Mouse (Mus musculus) thymus, postnatal 10 days (tissue): ENCODE data around the gene Bbs9.
A peak's percentile ranks its signal among the peaks of the same experiment; 100 is the strongest.

ENCODE experiments used
- DNase-seq, 2 experiments: peaks; one replicate each; pipeline ENCODE4 v3.0.0; 2021; ENCODE audit warnings: low spot score in 2 of 2

The Bbs9 gene

DNA sequence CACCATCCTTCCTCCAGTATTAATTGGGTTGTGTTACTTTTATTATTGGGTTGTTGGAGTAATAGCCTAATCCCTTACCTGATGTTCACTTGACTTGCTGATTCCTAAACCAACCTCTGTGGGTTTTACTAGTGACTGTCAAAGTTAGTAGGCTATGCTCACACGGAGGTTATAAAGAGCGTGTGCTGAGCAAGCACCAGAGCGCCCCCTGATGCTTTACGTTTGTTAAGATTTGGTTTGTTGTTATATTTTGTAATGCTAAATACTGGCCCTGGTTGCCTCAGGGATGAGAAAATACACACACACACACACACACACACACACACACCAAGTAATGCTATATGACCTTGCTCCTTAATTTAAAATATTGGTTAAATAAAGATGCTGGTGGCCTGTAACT is 219.9 kb downstream of the Bbs9 start:
- DNase-seq: no peak

GRCm38 (mm10) chr9:22696809-22697374 is 221.4 kb downstream of the Bbs9 start:
- DNase-seq: no peak

DNA sequence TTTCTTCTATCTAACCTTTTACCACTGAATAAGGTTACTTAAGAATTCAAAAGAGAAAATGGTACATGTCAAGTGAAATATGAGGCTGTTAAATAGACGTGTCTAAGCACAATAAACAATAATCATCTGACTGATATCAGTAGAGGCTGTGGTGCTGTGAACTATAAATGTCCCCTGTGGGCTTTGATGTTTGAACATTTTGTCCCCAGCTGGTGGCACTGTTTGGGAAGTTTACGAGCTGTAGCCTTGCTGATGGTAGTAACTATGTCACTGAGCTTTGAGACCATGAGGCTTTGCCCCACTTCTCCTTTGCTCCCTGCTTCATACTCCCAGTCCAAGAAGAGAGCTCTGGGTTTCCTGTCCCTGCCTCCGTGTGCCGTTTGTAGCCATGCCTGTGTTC is 222.3 kb downstream of the Bbs9 start:
- no peak for DNase-seq

GRCm38 (mm10) chr9:22698501-22698900 is 223.0 kb downstream of the Bbs9 start:
- no peak for DNase-seq

DNA sequence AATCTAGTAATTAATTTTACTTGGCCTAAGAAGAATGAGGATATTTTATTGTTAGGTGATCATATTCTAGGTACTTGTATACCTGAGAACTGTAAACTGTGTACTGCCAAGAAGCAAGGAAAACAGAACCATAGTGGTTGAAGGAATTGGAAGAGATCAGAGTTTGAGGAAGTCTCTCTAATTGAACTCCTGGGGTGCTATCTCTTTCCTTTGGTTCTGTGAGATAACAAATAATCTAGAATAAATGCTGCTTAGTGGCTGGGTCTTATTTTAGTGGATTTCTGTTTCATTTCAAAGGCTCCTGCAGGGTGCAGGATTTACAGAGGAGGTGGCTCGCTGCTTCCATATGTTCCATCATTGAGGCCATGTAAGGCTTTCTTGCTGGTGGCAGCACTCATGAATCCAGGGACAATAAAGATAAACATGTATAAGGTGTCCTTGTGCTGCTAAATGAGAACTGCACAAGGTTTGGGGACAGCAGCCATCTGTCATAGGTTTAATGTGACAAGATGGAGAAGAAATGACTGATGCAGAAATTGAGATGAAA is 226.6 kb downstream of the Bbs9 start:
- DNase-seq: no peak

DNA sequence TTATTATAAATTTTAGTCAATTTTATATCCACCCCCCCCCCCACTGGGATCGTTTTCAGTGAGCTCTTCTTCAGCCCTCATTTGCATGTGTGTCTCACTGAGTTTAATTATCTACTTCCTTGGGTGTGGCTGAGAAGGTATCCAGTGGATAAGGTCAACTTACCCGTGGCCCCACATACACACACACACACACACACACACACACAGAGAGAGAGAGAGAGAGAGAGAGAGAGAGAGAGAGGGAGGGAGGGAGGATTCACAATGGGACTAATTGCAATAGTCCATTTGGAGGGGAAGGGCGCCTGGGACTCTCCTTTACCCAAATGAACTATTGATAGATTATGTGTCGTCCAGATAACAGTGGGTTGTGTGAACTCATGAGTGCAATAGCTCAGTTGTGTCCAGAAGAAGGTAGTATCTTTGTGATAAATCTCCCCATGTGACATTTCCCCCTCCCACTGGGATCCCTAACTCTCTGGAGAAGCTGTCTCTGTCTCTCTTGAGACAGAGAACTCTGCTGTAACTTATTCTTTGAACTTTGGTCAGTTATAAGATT is 227.4 kb downstream of the Bbs9 start:
- DNase-seq: no peak

DNA sequence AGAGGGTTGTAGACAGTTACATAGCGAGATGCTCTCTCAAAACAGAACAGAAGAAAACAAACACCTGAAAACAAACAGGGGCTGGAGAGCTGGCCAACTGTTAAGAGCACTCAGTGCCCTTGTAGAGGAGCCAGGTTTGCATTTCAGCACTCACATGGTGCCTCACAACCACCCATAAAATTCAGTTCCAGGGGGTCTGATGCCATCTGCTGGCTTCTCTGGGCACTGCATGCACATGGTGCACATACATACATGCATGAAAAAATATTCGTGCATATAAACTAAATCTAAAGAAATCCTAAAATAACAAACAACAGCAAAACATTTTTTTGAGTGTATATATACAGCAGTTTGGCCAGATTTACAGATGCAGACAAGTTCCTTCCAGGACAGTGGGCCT is 228.0 kb downstream of the Bbs9 start:
- no peak for DNase-seq

GRCm38 (mm10) chr9:22707166-22707913 is 231.8 kb downstream of the Bbs9 start:
- no peak for DNase-seq

DNA sequence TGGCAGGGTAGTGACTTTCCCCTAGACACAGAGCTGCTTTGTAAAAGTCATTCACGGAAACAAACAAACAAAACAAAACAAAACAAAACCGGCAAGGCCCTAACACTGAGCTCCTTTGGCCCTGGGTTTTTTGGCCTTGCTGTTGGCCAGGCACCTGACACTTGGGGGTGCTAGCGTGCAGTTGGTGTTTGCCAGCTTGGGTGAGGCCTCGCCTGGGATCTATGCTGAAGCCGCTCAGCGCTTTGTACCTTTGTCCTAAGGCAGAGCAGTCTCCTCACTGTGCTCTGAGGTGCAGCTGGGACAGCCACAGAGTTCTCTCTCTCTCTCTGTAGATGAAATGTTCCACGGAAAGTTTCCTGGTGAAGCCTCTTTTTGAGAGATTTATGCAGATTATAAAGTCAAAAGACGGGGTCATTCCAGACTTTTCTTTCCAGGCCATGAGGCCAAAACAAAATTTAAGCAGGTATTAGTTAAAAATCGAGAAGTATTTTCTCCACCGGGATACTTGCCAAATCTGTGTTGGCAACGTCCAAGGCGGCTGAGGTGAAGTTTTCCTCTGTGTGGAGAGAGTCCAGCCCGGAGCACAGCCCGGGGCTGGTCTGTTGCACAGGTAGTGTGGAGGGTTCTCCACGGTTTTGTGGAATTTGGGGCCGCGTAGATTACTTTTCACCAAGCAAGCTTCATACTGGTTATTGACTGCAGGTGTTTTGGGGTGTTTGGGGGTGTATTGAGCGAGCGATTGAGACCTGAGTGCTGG is 233.6 kb downstream of the Bbs9 start:
- peak in 1 of 2 experiments; percentile 36 for DNase-seq

DNA sequence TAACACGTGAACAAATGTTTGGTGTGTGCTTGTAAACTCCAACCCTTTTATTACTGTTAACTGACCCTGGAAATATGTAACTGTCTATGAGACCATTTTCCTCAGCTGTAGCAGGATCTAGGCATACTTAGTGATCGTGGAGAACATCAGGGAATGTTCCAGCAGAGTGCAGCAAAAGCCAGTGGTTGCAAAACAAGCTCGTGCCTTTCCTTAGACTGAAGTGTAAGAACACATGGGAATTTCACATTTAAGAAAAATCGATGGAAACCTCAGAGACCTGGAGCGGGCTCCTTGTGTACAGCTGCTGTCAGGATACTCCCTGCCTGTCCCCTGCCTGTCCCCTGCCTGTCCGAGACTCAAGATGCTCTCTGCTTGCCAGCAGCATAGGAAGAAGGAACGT is 234.5 kb downstream of the Bbs9 start:
- no peak for DNase-seq

- DNase-seq: no peak
These were observed 235.8 kb downstream of the Bbs9 start for GRCm38 (mm10) chr9:22711339-22711738.

DNA sequence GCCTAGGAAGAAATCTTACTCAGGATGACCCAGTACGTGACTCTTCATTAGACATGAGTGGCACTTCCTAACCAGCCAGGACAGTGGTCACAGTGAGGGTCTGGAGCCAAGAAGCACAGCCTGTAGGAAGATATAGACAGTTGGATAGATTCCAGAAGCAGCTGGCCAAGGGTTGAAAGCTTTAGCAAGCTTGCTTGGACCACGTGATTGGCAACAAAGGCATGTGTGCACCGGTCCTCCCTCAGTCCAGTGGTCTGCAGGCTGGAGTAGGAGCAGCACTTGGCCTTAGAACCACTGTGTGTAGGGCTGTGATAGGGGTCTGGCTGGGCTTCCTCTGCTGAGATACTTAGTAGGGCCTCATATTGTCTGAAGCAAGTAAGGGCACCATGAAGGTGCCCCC is 237.2 kb downstream of the Bbs9 start:
- no peak for DNase-seq

DNA sequence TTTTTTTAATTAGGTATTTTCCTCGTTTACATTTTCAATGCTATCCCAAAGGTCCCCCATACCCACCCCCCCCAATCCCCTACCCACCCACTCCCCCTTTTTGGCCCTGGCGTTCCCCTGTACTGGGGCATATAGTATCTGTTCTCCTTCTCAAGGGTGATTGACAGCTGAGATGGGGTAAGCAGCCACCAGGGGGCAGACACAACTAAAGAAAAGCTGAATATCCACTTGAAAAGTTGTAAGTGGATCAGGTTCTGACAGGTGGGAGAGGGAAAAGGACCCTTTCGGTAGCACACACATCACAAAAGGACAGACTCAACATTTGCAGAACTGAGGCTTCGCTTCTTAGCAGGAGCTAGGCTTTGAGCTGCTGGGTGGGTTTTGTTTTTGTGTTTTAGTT is 237.8 kb downstream of the Bbs9 start:
- peak in 1 of 2 experiments; percentile 37 for DNase-seq

DNA sequence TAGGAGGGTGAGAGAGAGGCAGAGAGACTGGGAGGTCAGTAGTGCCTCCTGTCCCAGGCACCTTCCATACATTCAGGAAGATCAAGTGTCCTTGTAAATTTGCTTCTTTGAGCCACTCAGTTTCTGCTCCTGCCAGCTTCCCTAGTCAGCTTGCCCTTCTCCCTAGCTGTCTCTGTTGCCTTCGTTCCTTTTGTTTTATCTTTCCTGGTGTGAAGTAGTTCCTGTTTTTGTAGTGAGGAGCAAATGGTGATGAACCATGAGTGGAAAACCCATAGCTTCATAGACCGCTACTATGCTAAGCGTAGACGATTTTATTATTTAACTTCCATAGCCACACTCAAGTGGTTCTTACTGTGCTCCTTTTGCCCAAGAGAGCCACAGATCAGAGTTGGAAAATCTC is 242.1 kb downstream of the Bbs9 start:
- no peak for DNase-seq

- no peak for DNase-seq
These were observed 242.8 kb downstream of the Bbs9 start for GRCm38 (mm10) chr9:22718174-22718823.

GRCm38 (mm10) chr9:22732646-22733045 is 257.1 kb downstream of the Bbs9 start:
- DNase-seq: no peak

DNA sequence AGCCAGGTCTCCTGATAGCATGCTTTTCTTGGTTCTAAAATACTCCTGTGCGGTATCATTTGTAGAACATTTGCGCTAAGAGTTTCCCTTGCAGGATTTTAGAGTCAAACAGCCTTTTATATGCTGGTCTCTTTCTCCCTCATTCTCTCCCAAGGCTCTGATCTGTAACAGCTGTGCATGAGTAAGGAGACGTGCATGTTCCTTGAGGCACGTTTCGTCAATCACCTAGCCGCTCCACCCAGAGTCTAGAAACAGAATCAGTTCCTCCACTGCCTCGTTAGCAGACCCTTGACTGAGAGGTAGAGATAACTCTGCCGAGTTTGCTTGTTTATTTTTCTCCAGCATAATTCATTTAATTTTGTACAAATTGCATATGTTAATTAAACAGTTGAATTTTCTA is 259.4 kb downstream of the Bbs9 start:
- DNase-seq: no peak

DNA sequence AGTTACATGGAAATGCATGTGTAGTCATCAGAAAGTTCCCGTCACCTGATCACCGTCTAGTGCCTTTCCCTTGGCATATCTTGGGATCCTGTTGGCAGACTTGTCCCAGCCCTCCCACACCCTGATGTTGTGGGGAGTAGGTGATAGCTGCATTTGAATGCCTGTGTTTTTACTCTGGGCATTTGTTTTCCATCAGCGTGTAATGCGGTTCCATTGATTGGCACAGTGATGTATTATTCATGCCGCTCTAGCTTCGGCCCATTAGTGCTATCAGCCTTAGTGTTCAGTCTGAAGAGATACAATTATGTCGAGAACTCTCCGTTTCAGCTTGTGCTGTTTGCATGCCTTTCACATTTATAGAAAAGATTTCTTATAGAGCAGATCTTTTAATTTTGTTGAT is 259.9 kb downstream of the Bbs9 start:
- DNase-seq: no peak

DNA sequence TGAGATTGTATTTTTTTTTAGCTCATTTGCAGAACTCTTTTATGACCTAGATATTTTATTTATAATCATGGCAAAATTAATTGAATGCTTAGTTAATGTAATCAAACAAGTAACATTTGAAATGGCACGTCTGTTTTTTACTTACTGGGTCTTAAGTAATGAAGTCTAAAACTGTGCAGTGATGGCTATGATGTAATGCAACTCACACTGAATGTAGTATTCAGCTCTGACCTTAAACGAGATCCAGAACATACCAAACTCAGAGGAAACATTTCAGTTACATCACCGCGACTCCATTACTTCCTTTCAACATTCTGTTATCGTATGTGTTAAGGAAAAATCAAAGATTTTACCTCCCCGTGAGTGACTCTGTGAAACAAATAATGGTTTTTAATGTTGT is 262.4 kb downstream of the Bbs9 start:
- DNase-seq: no peak

DNA sequence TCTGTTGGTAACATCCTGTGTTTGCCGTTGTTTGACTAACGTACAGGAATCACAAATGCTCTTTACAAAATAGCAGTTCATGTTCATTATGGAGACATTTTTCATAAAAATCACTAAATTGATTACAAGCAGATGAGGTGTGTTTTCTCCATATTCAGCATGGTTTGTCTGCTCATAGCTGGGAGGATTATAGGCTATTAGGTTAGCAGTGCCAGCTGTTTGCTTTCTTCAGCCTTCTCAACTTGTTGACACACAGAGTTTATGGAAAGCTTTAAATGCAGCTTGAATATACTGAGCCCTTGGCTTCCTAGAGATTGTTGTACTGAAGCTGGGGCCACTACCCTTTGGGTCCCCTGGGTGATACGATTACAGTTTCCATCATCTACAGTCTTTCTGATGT is 263.3 kb downstream of the Bbs9 start:
- DNase-seq: no peak

- DNase-seq: no peak
These were observed 266.5 kb downstream of the Bbs9 start for GRCm38 (mm10) chr9:22741967-22742366.

DNA sequence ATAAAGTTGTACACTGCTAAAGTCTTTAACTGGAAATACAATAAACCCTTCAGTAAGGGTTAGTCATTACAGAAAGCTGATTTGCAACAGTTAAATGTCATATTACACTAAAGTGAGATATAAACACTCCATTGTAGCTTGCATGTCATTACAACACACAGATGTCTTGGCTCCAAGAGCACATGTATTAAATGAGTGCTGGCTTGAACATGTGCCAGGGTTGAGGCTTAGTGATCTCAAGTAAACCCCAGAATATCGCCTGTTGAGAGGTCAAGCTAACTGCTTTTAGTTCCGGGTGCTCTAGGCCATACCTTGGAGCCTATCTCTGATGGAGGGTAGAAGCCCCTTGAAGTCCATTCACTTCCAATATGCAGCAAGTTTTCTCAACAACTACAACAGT is 273.1 kb downstream of the Bbs9 start:
- no peak for DNase-seq
